Mouse (Mus musculus) left cerebral cortex, adult 8-10 months (tissue): ENCODE results near the gene Gripap1. TPM values are rescaled to one million over a fixed set of nuclear protein-coding genes. Genes with fewer than 3 reads are reported as not detected.

Source experiments
- DNase-seq, 2 experiments: peaks; one replicate each; pipeline ENCODE4 v3.0.0; 2022; ENCODE audit warnings: low spot score in 2 of 2
- microRNA-seq, 2 experiments: library from miRNA; unstranded; fragments of <30 nt; microRNA quantifications; one replicate each; pipeline ENCODE4 v1.2.0; 2022
- total RNA-seq, 4 experiments: library from RNA; stranded (reverse); gene quantifications; 2 replicates each; pipeline ENCODE4 v1.2.4; 2022

Gripap1 gene
- total RNA-seq, 4 experiments from 2014 or later: 106 to 111 (median 107) TPM

- no peak for DNase-seq
These were observed 76.2 kb downstream of the Gripap1 start for GRCm38 (mm10) chrX:7865786-7866185.

GRCm38 (mm10) chrX:7867141-7867540 lies 77.6 kb downstream of the Gripap1 start:
- no peak for DNase-seq

GRCm38 (mm10) chrX:7868506-7868905 lies 78.9 kb downstream of the Gripap1 start:
- DNase-seq: no peak

GRCm38 (mm10) chrX:7869826-7870225 lies 80.3 kb downstream of the Gripap1 start:
- no peak for DNase-seq

Small RNAs within 50 kb of the gene (microRNA-seq; reads per million reads assigned to microRNA genes)
- 81.6 to 106 reads per million in 2 experiments for gene Mir1198

Other genes starting within 250 kb of the Gripap1 start
- gene Foxp3, start 216.1 kb upstream of the Gripap1 start, total RNA-seq: under 1 TPM in 1 of 4 experiments, not detected in 3; 0.18 TPM
- gene Ppp1r3f, start 215.5 kb upstream of the Gripap1 start, total RNA-seq: 10 to 100 TPM; 21.4 to 30.0 (median 22.8) TPM
- 10 to 100 TPM; 25.5 to 31.1 (median 29.7) TPM for gene Ccdc22, start 184.2 kb upstream of the Gripap1 start, total RNA-seq
- under 1 TPM in 3 of 4 experiments, not detected in 1; 0.07 to 0.14 (median 0.11) TPM for gene Cacna1f, start 182.7 kb upstream of the Gripap1 start, total RNA-seq
- gene Syp, start 151.3 kb upstream of the Gripap1 start, total RNA-seq: 1,000 to 10,000 TPM; 1,778 to 2,065 (median 1,954) TPM
- 1 to 10 TPM; 1.7 to 2.9 (median 2.6) TPM for gene Prickle3, start 132.5 kb upstream of the Gripap1 start, total RNA-seq
- gene Plp2, start 118.4 kb upstream of the Gripap1 start, total RNA-seq: 10 to 100 TPM in 2 of 4 experiments, 1 to 10 TPM in 2; 6.3 to 11.0 (median 10.2) TPM
- under 1 TPM in 3 of 4 experiments, not detected in 1; 0.26 to 0.46 (median 0.26) TPM for gene Magix, start 108.5 kb upstream of the Gripap1 start, total RNA-seq
- 10 to 100 TPM; 32.9 to 36.4 (median 33.5) TPM for gene Gpkow, start 92.6 kb upstream of the Gripap1 start, total RNA-seq
- gene Wdr45, start 75.4 kb upstream of the Gripap1 start, total RNA-seq: 10 to 100 TPM; 59.1 to 71.0 (median 67.8) TPM
- under 1 TPM in 1 of 4 experiments, not detected in 3; 0.74 TPM for gene Gm45208, start 67.5 kb upstream of the Gripap1 start, total RNA-seq
- gene Praf2, start 61.3 kb upstream of the Gripap1 start, total RNA-seq: 100 to 1,000 TPM in 3 of 4 experiments, 10 to 100 TPM in 1; 93.3 to 107 (median 103) TPM
- 10 to 100 TPM; 15.7 to 26.0 (median 17.6) TPM for gene Ccdc120, start 38.9 kb upstream of the Gripap1 start, total RNA-seq
- gene Tfe3, start 27.2 kb upstream of the Gripap1 start, total RNA-seq: 10 to 100 TPM; 34.5 to 36.0 (median 35.1) TPM
- gene Kcnd1, start 32.5 kb downstream of the Gripap1 start, total RNA-seq: 10 to 100 TPM in 3 of 4 experiments, 1 to 10 TPM in 1; 7.6 to 10.9 (median 10.4) TPM
- gene Otud5, start 51.6 kb downstream of the Gripap1 start, total RNA-seq: 10 to 100 TPM; 76.2 to 84.7 (median 78.7) TPM
- gene Pim2, start 88.5 kb downstream of the Gripap1 start, total RNA-seq: 10 to 100 TPM; 45.5 to 49.9 (median 46.2) TPM
- gene Slc35a2, start 94.3 kb downstream of the Gripap1 start, total RNA-seq: 10 to 100 TPM; 28.2 to 47.5 (median 42.3) TPM
- 10 to 100 TPM; 79.2 to 89.9 (median 84.2) TPM for gene Pqbp1, start 109.5 kb downstream of the Gripap1 start, total RNA-seq
- 10 to 100 TPM; 22.9 to 33.3 (median 29.3) TPM for gene Timm17b, start 109.6 kb downstream of the Gripap1 start, total RNA-seq
- gene Gm10491, start 118.1 kb downstream of the Gripap1 start, total RNA-seq: not detected
- gene Gm10490, start 119.8 kb downstream of the Gripap1 start, total RNA-seq: 1 to 10 TPM in 1 of 4 experiments, not detected in 3; 1.4 TPM
- 100 to 1,000 TPM; 412 to 461 (median 441) TPM for gene Pcsk1n, start 130.1 kb downstream of the Gripap1 start, total RNA-seq
- not detected for gene Eras, start 138.8 kb downstream of the Gripap1 start, total RNA-seq
- gene Hdac6, start 158.1 kb downstream of the Gripap1 start, total RNA-seq: 10 to 100 TPM; 45.1 to 52.4 (median 46.9) TPM
- gene Gata1, start 188.3 kb downstream of the Gripap1 start, total RNA-seq: not detected
- 1 to 10 TPM in 2 of 4 experiments, under 1 TPM in 1, not detected in 1; 0.63 to 1.2 (median 1.1) TPM for gene Glod5, start 228.7 kb downstream of the Gripap1 start, total RNA-seq